Mouse (Mus musculus) megakaryocyte, embryonic 14.5 days (primary cell): ENCODE results near the gene Aph1a.

Experiments used
- FLI1 ChIP-seq: IDR thresholded peaks from 2 replicates; pipeline ENCODE4 v1.6.1; 2012; ENCODE audit warnings: low read length, inconsistent platforms, mixed read lengths
- GATA1 ChIP-seq: IDR thresholded peaks from 3 replicates; pipeline ENCODE4 v1.6.1; 2012; ENCODE audit warnings: mixed read lengths, low read length, inconsistent platforms, borderline replicate concordance

GRCm38 (mm10) chr3:95928658-95929503 lies 35.1 kb downstream of the Aph1a start, which contains the start of gene Anp32e:
- no peak for TF ChIP-seq GATA1
- TF ChIP-seq FLI1: no peak; the same call in 1 of the 2 replicates
